Mouse (Mus musculus): Measurements from ENCODE around the gene Actr8. TPM values are rescaled to one million over a fixed set of nuclear protein-coding genes. Genes with fewer than 3 reads are reported as not detected.

Gene Actr8
- total and polyA plus RNA-seq, 2 experiments from 2014 or later, result 40.0 to 51.3 TPM

DNA sequence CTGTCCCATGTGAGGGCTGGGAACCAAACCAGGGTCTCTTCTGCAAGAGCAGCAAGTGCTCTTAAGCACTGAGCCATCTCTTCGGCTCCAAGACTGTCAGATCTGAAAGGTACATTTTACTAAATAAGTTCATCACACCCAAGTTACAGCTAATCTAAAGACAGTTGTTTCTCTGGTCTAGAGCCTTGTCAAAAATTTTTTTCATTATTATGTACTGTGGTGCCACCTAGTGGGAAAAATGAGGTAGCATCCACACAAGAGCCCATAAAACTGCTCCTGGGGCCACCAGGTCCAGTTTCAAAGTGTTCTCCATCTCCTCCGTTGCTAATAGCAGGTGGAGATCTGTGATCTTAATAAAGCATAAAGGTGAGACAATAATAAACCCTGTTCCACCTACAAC is 37.3 kb upstream of the Actr8 start:
- Histone ChIP-seq H3K27ac (no peak overlapping the region), H3K27me3 (ENCODE audit: insufficient read depth, low read length) (no peaks in the 10 kb centered on the region), H3K36me3 (ENCODE audit: insufficient read depth, low read length) (no peaks in the 10 kb centered on the region), H3K4me1 (ENCODE audit: insufficient read depth, low read length) (no peaks in the 10 kb centered on the region; the same call in 1 of the 2 replicates), H3K4me2 (ENCODE audit: low read depth, low read length) (no peak overlapping the region), H3K9me3 (ENCODE audit: low read length) (no peaks in the 10 kb centered on the region), H3K4me3 (ENCODE audit: low read length) (no peak overlapping the region), H3K9ac (replicated peaks; ENCODE audit: low read length) (no peak overlapping the region)
- TF ChIP-seq CTCF (IDR thresholded peaks at IDR 0.05; ENCODE audit: low read depth), result peak; percentile 74
- 21% methylated on average over 2 of the region's 2 CpGs for WGBS
- DNase-seq (ENCODE audit: low spot score) (peak; percentile 86), ATAC-seq (peak; percentile 40; the same call in 1 of the 2 replicates)

- Histone ChIP-seq H3K27ac (no peak overlapping the region), H3K4me2 (ENCODE audit: low read depth, low read length) (no peak overlapping the region), H3K36me3 (ENCODE audit: insufficient read depth, low read length) (no peaks in the 10 kb centered on the region), H3K4me3 (ENCODE audit: low read length) (no peak overlapping the region), H3K9me3 (ENCODE audit: low read length) (no peaks in the 10 kb centered on the region), H3K9ac (replicated peaks; ENCODE audit: low read length) (no peak overlapping the region), H3K27me3 (ENCODE audit: insufficient read depth, low read length) (no peaks in the 10 kb centered on the region), H3K4me1 (ENCODE audit: insufficient read depth, low read length) (no peaks in the 10 kb centered on the region)
- no peak for ATAC-seq
- peak; percentile 57 for TF ChIP-seq CTCF (IDR thresholded peaks at IDR 0.05; ENCODE audit: low read depth)
- peak; percentile 16 for DNase-seq (ENCODE audit: low spot score)
- WGBS, result 75% methylated on average over 5 of the region's 5 CpGs
These were observed 31.3 kb upstream of the Actr8 start for GRCm38 (mm10) chr14:29946761-29947309.

- H3K4me3 ChIP-seq (ENCODE audit: low read length), result no peak overlapping the region
- H3K4me2 ChIP-seq (ENCODE audit: low read depth, low read length), result no peak overlapping the region
- no peak overlapping the region for H3K27ac ChIP-seq
- no peak for DNase-seq (ENCODE audit: low spot score)
- TF ChIP-seq CTCF (IDR thresholded peaks at IDR 0.05; ENCODE audit: low read depth), result no peak
- no peaks in the 10 kb centered on the region for H3K36me3 ChIP-seq (ENCODE audit: insufficient read depth, low read length)
- H3K9ac ChIP-seq (replicated peaks; ENCODE audit: low read length), result no peak overlapping the region
- no peaks in the 10 kb centered on the region for H3K4me1 ChIP-seq (ENCODE audit: insufficient read depth, low read length)
- WGBS, result 79% methylated on average over 4 of the region's 4 CpGs
- no peaks in the 10 kb centered on the region for H3K9me3 ChIP-seq (ENCODE audit: low read length)
- H3K27me3 ChIP-seq (ENCODE audit: insufficient read depth, low read length), result no peaks in the 10 kb centered on the region
- ATAC-seq, result no peak
These were observed 27.3 kb upstream of the Actr8 start for GRCm38 (mm10) chr14:29950805-29951204.

DNA sequence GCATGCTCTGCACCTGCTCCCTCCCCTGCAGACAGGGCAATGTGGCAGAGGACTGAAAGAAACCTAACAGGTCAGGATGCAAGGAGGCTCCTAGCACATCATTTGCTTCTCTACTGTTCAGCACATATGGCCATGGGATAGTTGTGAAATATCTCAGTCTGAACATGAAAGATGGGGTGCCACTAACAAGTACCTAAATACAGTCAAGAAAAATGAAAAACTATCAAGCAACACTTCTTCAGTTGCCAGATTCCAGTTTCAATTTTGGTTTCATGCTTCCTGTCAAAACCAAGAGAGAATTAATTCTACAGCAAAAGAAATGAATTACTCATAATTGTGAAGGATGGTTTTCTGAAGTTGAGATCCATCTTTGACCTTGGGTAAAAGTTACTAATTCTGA is 20.7 kb upstream of the Actr8 start:
- Histone ChIP-seq H3K9ac (replicated peaks; ENCODE audit: low read length) (no peak overlapping the region), H3K9me3 (ENCODE audit: low read length) (no peaks in the 10 kb centered on the region), H3K27me3 (ENCODE audit: insufficient read depth, low read length) (no peaks in the 10 kb centered on the region), H3K4me1 (ENCODE audit: insufficient read depth, low read length) (no peaks in the 10 kb centered on the region), H3K27ac (no peak overlapping the region), H3K4me2 (ENCODE audit: low read depth, low read length) (no peak overlapping the region), H3K4me3 (ENCODE audit: low read length) (no peak overlapping the region), H3K36me3 (ENCODE audit: insufficient read depth, low read length) (no peaks in the 10 kb centered on the region)
- no peak for TF ChIP-seq CTCF (IDR thresholded peaks at IDR 0.05; ENCODE audit: low read depth)
- no peak for ATAC-seq
- DNase-seq (ENCODE audit: low spot score), result no peak

GRCm38 (mm10) chr14:29967611-29968010 is 10.5 kb upstream of the Actr8 start:
- DNase-seq (ENCODE audit: low spot score), result no peak
- no peak for TF ChIP-seq CTCF (IDR thresholded peaks at IDR 0.05; ENCODE audit: low read depth)

DNA sequence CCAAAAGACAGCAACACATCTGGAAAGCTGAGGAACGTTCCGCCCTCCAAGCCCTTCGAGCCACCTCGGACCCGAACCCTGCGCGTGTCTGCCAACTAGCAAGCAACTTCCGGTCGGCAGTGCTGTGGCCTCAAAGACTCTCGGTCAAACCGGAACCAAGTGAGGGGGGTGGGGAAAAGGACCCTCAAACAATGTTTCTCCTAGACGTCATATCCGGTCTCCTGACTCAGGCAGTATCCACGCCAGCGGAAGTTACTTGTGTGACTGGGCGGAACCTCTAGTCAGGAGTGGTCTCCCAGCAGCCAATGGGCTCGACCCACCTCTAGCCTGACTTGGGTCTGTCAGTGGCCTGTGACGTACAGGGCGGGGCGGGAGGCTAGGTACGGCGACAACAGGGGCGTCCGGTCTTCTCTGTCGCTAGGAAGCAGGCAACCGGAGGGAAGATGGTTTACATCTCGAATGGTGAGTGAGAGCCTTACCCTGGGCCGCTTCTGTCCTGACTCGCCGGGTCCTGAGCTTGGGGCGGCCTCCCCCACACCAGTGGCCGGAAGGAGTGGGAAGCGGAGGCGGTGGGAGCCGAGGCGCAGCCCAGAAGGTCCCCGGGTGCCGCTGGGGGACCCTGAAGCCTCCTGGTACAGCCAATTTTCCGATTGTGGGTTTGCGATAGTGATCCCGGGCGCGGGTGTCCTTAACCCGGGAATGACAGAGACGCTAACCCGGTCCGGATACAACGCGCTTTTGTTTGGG is 9.9 kb upstream of the Actr8 start, which contains the start of gene Selenok:
TSS of gene Selenok (plus strand) at position 234 of the 747 bp plus-strand sequence.
- peak within 1 kb of the TSS; percentile 90 for H3K9ac ChIP-seq (replicated peaks; ENCODE audit: low read length)
- H3K27me3 ChIP-seq (ENCODE audit: insufficient read depth, low read length), result no peaks in the 10 kb centered on the region
- peak; percentile 100 for ATAC-seq
- under 1% methylated on average over 49 of the region's 49 CpGs for WGBS
- H3K4me1 ChIP-seq (ENCODE audit: insufficient read depth, low read length), result peaks cover 7% of the 10 kb centered on the region; the same call in 1 of the 2 replicates
- H3K27ac ChIP-seq, result peak within 1 kb of the TSS; percentile 86
- peaks cover 28% of the 10 kb centered on the region for H3K36me3 ChIP-seq (ENCODE audit: insufficient read depth, low read length)
- H3K4me3 ChIP-seq (ENCODE audit: low read length), result peak within 1 kb of the TSS; percentile 85
- peak; percentile 100 for DNase-seq (ENCODE audit: low spot score)
- no peaks in the 10 kb centered on the region for H3K9me3 ChIP-seq (ENCODE audit: low read length)
- peak within 1 kb of the TSS; percentile 61 for H3K4me2 ChIP-seq (ENCODE audit: low read depth, low read length)
- no peak for TF ChIP-seq CTCF (IDR thresholded peaks at IDR 0.05; ENCODE audit: low read depth)

More at GRCm38 (mm10) chr14:29967611-29968010, 10.5 kb upstream of the Actr8 start:
- H3K4me2 ChIP-seq (ENCODE audit: low read depth, low read length), result peak overlapping the region; percentile 61
- H3K9ac ChIP-seq (replicated peaks; ENCODE audit: low read length), result peak overlapping the region; percentile 90
- ATAC-seq, result no peak
- peak overlapping the region; percentile 85 for H3K4me3 ChIP-seq (ENCODE audit: low read length)
- no peaks in the 10 kb centered on the region for H3K27me3 ChIP-seq (ENCODE audit: insufficient read depth, low read length)
- no peaks in the 10 kb centered on the region for H3K9me3 ChIP-seq (ENCODE audit: low read length)
- H3K27ac ChIP-seq, result peak overlapping the region; percentile 71
- peaks cover 22% of the 10 kb centered on the region for H3K36me3 ChIP-seq (ENCODE audit: insufficient read depth, low read length)
- WGBS, result 64% methylated on average over 7 of the region's 7 CpGs
- peaks cover 7% of the 10 kb centered on the region; the same call in 1 of the 2 replicates for H3K4me1 ChIP-seq (ENCODE audit: insufficient read depth, low read length)

- no peaks in the 10 kb centered on the region for H3K27me3 ChIP-seq (ENCODE audit: insufficient read depth, low read length)
- H3K27ac ChIP-seq, result no peak overlapping the region
- H3K9me3 ChIP-seq (ENCODE audit: low read length), result no peaks in the 10 kb centered on the region
- WGBS, result 95% methylated on average over 7 of the region's 7 CpGs
- peaks cover 43% of the 10 kb centered on the region for H3K36me3 ChIP-seq (ENCODE audit: insufficient read depth, low read length)
- TF ChIP-seq CTCF (IDR thresholded peaks at IDR 0.05; ENCODE audit: low read depth), result no peak
- DNase-seq (ENCODE audit: low spot score) (no peak), ATAC-seq (no peak)
- H3K4me3 ChIP-seq (ENCODE audit: low read length), result no peak overlapping the region
- H3K4me1 ChIP-seq (ENCODE audit: insufficient read depth, low read length), result peaks cover 7% of the 10 kb centered on the region; the same call in 1 of the 2 replicates
- no peak overlapping the region for H3K4me2 ChIP-seq (ENCODE audit: low read depth, low read length)
- H3K9ac ChIP-seq (replicated peaks; ENCODE audit: low read length), result no peak overlapping the region
These were observed 6.7 kb upstream of the Actr8 start for GRCm38 (mm10) chr14:29971446-29971845.
